Mouse (Mus musculus) CD4-positive, CD25-positive, alpha-beta regulatory T cell, adult 4 months (primary cell): ENCODE results near the gene Dyrk1a. TPM values are rescaled to one million over a fixed set of nuclear protein-coding genes. Genes with fewer than 3 reads are reported as not detected.

ENCODE experiments used
- ATAC-seq: one replicate; pipeline ENCODE4 v1.8.0; 2017
- polyA plus RNA-seq, 2 experiments: library from polyadenylated mRNA; unstranded; fragments of 100-300 nt; shearing (Covaris generic); gene quantifications; one replicate each; pipeline ENCODE4 v1.2.1; 2017

The Dyrk1a gene
- polyA plus RNA-seq, 2 experiments from 2014 or later = 24.2 to 26.6 TPM

DNA sequence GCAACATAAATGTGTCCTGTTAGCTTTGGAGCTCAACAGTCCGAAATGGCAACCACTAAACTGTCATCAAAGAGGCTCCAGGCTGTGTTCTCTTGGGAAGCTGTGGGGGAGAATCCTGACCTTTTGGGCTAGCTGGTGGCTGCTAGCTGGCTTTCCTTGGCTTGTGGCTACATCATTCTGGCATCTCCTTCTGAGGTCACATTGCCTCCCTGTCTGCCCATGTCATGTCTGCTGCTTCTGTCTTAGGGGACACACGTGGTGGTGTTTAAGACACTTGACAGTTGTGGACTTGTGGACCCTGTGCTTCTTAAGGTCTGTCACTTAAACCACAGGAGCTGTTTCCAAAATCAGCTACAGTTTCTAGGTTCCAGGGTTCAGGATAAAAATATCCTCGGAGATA, 21.7 kb downstream of the Dyrk1a start:
- ATAC-seq = no peak

DNA sequence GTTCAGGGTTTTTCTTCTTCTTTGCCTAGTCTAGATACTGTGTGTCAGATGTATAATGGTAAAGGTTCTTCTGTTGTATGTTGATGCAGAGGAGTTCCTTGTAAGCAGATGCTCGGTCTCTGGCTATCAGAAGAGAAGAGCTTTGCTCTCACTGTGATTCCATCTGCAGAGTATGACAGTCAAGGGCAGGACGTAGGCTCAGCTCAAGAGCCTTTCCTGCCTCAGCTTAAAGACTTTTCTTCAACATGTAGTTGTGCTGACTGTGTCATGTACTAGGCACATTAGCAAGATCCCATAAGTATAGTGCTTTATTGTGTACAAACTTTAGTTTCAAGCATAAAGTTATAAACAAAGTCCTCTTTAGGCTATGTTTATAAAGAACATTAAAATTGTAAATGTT, 26.8 kb downstream of the Dyrk1a start:
- ATAC-seq = peak; percentile 33

DNA sequence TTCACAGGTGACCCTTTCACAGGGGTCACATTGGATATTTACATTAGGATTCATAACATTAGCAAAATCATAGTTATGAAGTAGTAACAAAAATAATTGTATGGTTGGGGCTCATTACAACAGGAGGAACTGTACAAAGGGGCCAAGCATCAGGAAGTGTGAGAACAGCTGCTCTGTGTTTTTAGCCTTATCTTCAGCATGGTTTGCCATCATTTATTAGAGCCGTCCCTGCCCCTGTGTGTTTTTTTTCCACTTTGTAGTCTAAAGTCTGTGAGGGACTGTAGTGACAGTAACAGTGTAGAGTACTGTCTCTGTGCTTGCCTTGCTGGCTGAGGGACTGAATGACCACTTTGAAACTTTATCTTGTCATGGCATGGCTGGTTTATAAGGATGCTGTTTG, 27.8 kb downstream of the Dyrk1a start:
- ATAC-seq = no peak

DNA sequence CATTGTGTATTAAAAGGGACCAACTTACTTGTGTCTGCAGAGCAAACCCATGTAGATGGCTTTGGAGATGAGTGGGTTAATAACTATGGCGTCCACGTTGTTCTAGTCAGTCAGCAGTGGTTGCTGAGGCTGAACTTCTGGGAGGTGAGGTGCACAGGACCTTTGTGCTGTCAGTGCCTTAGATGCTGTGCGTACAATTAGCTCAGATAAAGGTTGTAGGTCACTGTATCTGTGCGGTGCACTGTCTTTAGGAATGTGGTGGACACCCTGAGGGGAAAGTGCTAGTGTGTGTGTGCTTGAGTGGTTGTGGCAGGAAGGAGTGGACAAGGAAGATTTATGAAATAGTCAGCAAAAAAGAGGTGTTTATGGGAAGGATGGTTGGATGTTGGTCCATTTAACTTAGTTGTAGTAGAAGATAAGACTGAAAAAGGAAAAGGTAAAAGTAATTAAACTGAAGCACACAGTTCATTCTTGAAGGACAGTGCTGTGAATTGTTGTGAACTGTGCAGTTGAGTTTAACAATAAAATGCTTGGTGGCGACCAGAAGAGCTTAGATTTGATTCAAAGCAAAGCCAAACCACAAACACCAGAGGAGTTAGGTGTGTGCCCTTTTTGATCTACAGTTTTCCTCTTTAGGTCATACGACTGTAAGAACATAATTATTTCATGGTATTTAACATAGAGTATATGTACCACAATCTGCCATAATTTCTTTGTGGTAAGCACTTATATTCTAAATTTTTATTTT, 30.3 kb downstream of the Dyrk1a start:
- ATAC-seq = no peak

DNA sequence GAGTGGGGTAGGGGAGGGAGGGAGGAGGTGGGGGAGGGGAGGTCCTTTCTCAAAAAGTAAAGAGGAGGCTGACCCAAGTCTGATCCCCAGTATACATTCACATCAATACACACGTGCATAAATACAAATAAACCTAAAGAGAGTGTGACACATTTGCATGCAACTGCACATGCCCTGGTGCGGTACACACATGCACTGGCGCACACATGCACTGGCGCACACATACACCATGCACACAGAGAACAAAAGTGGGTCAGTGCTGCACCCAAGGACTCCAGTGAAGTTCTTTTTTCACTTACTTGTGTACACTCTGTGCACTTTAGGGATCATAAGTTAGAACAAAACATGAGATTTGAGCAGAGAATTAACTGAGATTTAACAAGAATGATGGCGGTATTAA, 31.3 kb downstream of the Dyrk1a start:
- ATAC-seq = no peak

DNA sequence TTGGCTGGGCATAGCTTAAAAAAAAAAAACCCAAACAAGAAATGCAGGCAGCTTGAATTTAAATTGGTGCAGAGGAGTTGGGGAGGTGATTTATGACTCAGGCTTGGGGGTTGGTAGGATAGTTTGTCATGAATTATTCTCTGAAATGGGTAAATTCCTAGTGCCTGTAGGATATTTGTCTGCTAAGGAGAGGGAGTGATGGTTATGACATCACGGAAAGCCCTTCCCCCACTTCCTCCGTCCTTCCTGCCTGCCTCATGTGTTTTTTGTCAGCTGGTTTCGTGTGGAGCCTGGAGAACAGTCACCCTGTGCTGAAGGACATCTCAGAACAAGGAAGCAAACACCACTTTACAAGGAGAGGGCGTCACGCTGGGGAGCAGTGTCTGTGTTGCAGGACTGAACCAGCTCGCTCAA, 31.7 kb downstream of the Dyrk1a start:
- peak; percentile 76 for ATAC-seq

DNA sequence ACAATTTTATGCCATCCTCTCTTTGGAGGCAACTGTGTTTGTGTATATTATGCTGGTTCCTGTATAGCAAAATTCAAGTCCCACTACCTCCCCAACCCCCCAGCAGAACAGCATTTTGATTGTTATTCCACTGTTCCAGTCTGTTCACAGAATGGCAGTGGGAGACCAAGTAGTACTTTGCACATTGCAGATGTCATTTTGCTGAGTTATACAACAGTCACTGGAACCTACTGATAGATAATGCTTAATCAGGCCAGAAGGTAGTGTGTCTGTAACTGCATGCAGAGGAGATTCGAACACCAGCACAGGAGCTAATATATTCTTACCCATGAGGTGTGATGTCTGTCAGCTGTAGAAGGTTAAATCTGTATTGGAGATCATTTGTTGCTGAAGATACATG, 32.4 kb downstream of the Dyrk1a start:
- no peak for ATAC-seq

DNA sequence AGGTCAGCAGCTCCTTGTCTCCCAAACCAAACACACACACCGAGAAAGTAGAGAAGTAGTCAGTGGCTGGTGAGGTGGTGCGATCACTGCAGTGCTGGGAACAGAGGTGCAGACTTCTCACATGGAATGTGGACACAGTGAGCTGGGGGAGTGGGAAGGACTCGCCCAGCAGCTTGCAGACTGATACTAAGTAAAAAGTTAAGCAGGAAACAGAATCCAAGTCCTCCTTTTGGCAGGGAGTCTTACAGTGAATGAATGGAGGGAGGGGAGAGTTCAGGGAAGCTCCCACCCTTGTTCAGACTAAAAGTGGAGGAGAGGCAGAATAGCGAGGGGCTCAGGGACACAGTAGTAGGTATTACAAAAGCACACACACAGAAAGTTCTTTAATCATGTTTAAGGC, 32.9 kb downstream of the Dyrk1a start:
- ATAC-seq = no peak

DNA sequence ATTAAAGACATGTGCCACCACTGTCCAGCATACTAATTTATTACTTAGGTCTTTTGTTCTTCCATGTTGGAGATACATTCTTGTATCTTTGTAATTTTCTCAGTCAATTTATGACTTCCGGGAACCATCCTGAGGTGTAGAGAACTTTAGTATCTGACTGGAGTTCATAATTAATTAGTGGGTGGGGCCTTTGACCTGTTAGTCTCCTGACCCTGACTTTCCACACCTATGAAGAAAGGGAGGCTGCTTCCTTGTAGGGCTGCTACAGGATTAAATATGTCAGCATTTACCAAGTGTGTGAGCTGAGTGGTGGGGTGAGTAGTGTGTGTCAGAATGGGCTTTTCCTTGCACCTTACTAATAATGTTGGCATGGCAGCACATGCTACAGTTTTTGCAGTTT, 36.4 kb downstream of the Dyrk1a start:
- no peak for ATAC-seq

DNA sequence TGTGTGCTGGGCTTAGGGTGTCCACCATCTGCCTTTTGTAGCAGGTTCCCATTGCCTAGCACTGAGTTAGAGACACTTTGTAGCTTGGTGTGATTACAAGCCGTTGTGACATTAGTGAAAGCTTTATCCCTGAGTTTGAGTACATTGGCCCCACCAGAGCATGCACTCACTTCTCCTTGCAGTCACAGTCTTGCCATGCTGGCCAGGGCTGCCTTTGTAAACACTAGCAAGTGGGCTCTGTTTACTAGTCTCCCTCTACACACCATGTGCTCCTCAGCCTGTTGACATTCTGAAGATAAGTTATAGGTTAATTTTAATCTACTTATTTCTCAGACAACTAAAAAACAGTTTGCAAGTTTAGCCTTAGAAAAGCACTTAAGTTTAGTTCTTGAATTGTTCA, 37.7 kb downstream of the Dyrk1a start:
- ATAC-seq = no peak

DNA sequence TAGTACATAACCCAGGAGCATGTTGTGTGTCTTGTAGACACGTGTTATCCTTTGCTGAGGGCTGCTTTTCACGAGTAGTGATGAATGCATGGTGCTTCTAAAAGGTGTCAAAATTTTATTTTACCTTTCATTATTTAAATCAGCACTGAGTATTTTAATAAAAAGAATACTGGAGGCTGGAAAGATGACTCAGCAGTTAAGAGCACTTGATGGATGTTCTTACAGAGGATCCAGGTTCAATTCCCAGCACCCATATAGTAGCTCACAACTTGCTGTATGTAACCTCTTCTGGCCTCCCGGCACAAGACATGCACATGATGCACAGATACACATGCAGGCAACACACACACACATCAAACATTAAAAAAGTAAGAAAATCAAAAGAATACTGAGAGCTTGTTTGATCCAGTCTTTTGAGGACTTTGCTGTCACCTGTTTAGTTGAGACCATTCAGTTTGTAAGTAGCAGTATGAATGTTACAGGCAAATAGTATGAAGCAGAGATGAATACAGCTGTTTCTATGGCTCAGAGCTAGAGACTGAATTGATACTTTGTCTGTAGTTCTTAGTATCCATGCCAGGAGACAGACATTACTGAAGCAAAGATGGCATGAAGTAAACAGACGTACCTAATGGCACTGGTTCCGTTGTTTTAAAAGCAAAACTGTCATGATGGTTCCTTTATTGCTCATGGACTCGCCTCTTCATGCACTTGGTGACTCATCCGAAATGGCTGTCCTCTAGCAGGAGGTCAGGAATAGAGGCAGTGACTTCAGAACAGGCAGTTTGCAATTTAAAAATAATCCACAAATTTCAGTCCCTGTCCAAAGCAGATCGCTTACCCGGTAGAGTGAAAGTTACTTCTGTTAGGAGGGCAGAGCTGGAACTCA, 39.1 kb downstream of the Dyrk1a start:
- peak; percentile 52 for ATAC-seq

DNA sequence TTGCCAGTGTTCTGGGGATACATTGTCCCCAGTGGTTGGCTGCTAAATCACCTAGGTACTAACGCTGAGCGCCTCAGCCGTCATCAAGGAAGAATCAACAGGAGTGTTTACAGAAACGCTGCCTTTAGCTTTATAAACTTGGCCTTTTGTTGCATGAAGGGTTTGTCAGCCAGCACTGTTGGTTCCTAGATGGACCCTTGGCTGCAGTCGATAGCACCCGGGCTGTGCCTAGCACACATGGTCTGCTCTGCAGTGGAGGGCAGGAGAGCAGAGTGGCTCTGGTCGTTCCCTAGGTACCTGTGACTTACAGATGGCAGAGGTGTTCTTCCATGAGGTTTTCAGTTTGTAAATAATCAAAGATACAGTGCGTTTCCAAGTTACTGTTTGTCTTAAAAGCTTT, 42.8 kb downstream of the Dyrk1a start:
- no peak for ATAC-seq

DNA sequence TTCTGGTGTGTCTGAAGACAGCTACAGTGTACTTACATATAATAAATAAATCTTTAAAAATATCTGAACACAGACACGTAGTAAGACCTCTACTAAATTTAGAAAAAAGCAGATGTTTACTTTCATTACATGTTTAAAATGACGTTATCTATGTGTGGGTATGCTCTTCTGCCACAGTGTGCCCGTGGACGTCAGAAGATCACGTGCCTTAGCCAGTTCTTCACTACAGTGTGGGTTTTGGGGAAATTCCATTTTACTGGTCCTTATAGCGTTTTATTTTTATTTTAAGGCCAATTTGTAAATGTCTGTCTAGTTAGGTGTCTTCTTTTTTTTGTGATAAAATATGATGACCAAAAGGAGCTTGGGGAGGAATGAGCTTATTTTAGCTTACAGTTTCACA, 47.4 kb downstream of the Dyrk1a start:
- ATAC-seq = peak; percentile 78

DNA sequence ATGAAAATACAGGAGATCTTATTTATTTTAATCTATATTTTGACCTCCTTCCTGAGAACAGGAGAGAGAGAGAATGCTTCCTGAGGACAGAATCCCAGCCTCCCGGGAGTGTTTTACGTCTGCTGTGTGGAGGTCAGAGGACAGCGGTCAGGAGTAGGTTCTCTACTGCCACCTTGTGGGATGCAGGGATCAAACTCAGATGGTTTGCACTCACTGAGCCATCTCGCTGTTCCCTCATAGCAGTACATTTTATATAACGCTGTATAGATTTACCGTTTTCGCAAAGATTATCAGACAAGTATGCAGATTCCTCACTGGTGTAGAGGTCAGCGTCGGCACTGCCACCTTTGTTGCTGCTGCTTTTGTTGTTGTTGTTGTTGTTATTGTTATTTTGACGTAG, 48.7 kb downstream of the Dyrk1a start:
- peak; percentile 71 for ATAC-seq

DNA sequence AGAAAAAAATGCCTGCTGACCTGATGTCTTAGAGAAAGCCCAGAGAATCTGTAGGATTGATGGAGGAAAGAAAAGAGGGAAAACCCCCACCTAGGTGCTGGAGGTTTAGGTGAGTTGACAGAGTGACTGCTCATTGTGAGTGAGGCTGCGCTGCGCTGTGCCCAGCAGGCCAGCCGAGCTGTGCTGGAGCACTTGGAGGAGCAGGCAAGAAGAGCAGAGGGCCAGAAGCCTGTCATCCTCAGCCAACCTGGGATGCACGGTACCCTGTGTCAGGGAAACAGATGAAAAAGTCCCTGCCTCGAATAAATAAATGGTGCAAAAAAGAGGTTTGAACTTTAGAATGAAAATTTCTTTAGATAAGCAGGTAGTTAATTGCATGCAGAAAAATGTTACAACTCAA, 49.5 kb downstream of the Dyrk1a start:
- no peak for ATAC-seq

DNA sequence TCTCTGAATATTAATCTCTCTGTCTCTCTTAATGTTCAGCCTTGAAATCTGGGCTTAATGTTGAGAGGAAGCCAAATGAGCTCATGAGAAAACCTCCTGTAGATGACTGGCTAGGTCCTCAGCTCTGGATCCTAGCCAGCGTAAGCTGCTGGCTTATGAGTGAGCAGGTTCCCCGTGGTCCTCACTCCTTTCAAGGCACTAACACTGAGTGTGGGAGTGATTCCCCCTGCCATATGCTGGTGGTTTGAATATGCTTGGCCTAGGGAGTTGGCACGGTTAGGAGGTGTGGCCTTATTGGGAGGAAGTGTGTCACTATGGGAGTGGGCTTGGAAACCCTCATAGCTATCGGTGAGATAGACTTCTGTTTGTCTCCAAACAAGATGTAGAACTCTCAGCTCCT, 55.1 kb downstream of the Dyrk1a start:
- ATAC-seq = no peak

DNA sequence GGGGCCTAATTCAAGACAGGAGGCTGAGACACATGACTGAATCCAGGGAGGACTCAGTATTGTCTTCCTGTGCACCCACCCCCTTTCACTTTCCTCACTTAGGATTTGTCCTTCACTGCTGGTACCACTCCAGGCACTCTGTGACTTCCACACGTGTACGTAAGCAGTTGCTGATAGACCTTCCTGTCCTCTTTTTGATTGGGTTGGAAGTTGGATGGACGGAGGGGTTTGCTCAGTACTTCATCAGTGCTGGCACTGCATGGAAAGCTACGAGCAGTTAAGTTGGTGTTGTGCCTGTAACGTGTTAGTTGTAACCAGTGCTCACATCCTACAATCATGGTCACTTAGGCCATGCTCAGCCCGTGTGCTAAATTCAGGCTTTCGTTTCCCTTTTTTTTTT, 55.8 kb downstream of the Dyrk1a start:
- ATAC-seq = no peak

DNA sequence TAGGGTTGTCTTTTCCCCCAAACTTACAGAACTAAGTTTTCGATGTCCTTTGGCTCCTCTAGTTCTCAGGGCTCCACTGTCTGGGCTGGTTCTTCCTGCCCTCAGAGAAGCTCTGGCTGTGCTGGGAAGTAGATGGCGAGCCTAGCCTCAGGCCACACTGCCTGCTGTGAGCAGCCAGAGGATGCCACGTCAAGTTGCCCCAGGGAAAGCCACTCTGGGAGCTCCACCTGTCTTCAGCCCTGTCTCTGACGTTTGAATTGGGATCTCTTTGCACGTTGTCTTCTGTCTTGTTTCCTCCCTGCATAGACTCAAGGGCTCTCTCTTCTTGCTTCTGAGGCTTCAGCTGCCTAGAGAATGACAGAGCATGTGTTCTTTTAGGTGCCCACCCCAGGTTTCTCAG, 57.9 kb downstream of the Dyrk1a start:
- no peak for ATAC-seq

DNA sequence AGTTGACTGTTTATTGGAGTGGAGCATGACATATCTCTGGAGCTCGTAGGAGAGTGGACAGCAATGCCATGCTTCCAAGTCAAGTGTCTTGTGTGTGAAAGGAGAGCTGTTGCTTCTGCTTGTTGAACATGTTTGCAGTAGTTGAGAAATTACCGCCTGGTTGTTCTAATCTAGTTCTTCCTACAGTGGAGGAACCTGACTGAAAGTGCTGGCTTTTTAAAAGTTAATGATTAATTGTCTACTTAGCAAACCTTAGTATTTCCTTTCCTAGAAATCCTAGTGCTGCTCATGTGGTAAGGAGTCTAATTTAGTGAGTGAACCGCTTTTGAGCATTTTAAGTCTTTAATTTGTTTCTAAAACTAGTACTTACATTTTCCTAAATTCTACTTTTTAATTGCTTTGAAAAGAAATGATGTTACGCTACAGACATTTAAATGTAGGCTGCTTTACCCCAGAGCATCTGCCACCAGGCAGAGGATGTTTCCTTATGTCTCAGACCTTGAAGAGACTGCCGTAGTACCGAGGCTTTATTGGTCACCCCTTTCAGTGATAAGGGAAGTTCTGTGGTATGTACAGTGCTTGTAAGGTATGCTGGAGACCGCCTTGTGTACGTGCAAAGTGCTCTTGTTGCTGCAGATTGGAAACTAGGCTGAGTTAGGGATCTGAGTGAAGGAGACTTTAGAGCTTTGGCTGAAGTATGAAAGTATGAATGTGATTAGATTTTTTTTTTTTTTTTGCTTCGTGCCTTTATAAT, 59.3 kb downstream of the Dyrk1a start:
- no peak for ATAC-seq

DNA sequence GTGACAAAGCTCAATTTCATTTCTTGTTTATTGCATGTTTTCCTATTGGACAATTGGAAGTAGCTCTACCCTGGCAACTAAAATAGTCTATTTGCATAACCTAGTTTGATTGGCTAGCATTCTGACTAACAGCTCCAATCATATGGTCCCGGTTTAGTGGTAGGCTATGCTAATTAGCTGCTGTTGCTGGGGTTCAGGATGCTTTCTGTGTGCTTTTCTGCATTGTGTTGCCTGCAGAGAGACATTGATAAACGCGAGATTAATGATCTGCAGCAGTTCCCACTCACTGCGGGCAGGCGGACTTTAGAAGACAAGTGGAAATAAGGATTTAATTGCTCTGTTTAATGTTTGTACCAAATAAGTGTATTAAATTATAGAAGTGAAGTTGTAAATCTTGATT, 62.2 kb downstream of the Dyrk1a start:
- peak; percentile 96 for ATAC-seq

DNA sequence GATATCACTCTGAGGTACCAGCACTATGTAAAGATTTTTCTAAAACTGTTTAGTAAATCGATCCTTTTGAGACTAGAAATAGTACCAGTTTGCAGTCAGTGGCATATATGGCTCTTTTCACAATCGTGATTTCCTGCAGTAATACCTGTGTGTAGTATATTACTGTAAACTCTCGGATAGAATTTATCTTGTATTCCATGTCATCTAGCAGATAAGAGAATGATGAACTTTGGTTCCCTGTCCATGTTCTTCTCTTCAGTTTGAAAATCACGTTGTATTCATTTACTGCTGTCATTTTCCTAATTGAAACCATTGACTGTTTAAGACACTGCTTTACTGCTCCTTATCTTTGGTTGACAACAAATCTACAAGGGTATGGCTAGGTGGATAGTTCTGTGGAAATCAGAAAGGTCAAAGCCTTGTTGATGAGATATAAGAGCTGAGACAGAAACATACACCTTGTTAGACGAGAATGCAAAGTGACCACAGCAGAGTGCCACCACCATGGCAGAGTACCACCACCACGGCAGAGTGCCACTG, 62.7 kb downstream of the Dyrk1a start:
- ATAC-seq = no peak

DNA sequence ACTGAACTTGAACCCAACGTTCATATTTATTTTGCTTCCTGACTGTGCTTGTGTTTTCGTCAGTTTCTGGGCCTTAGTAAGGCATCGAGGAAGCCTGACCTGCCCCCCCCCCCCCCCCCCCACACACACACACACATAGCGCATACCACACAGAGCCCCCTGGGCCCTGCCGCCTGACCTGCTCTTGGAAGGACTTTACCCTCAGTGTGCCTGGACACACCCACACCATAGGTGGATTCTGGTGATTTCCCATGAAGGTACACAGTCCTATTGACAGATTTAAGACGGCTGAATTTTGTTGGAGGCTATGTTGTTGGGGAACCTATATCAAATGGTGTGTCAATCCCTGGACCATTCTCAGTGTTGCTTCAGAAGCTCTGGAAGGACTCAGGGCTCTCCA, 63.2 kb downstream of the Dyrk1a start:
- no peak for ATAC-seq

DNA sequence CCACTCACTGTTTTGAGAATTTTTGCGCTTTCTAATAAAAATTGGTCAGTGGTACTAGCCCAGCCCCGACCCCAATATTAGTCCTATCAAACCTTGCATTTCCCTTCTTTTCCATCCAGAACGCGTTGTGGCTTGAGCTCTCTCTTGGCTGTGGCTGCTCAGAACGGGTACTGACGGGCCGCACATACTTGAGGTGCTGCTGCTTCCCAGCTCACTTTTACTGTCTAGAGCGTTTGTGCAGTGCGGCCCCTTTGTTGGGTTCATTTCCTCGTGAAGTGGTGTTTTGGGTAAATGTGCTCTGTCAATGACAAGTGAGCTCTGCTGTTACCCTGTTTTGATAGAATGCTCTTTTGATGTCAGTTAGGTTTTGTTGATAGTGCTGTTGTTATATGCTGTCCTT, 67.6 kb downstream of the Dyrk1a start:
- peak; percentile 14 for ATAC-seq
